Mouse (Mus musculus) hindbrain, embryonic 10.5 days (tissue): Measurements from ENCODE around the gene Tmem185b. TPM values are rescaled to one million over a fixed set of nuclear protein-coding genes. Genes with fewer than 3 reads are reported as not detected.

Experiments
- DNase-seq: peaks from one replicate; pipeline ENCODE4 v3.0.0-alpha.2; 2017; ENCODE audit warnings: low spot score
- H3K27ac ChIP-seq: fragments of 300-500 bp; sonication (generic); 2 replicates; pipeline ENCODE4 v1.5.1; 2016; ENCODE audit warnings: mild to moderate bottlenecking, moderate library complexity
- H3K27me3 ChIP-seq: fragments of 300-500 bp; sonication (generic); 2 replicates; pipeline ENCODE4 v1.6.1; 2016; ENCODE audit warnings: mild to moderate bottlenecking; ENCODE audit not compliant: poor library complexity, insufficient read depth, severe bottlenecking
- H3K36me3 ChIP-seq: fragments of 300-500 bp; sonication (generic); 2 replicates; pipeline ENCODE4 v1.6.1; 2016; ENCODE audit warnings: mild to moderate bottlenecking, moderate library complexity
- H3K4me1 ChIP-seq: fragments of 300-500 bp; sonication (generic); replicated peaks from 2 replicates; pipeline ENCODE4 v1.6.1; 2016; ENCODE audit warnings: mild to moderate bottlenecking
- H3K4me3 ChIP-seq: fragments of 300-500 bp; sonication (generic); 2 replicates; pipeline ENCODE4 v1.5.1; 2016; ENCODE audit warnings: mild to moderate bottlenecking, moderate library complexity
- H3K9me3 ChIP-seq: fragments of 300-500 bp; sonication (generic); 2 replicates; pipeline ENCODE4 v1.6.1; 2016; ENCODE audit warnings: mild to moderate bottlenecking, moderate library complexity
- WGBS: fragments of 180-500 bp; shearing (Covaris S2); methylation state at CpG from one replicate; pipeline ENCODE4 v1.1.7; 2016; 5-methylcytosine and 5-hydroxymethylcytosine counted together
- polyA plus RNA-seq: library from polyadenylated mRNA; unstranded; fragments of >200 nt; fragmentation: Nextera tagmentation; extraction: Ambion mirVana; gene quantifications from 2 replicates; pipeline ENCODE4 v1.2.1, GENCODE M21; 2016

The Tmem185b gene
- 17.9 and 20.2 TPM in 2 replicates for polyA plus RNA-seq

DNA sequence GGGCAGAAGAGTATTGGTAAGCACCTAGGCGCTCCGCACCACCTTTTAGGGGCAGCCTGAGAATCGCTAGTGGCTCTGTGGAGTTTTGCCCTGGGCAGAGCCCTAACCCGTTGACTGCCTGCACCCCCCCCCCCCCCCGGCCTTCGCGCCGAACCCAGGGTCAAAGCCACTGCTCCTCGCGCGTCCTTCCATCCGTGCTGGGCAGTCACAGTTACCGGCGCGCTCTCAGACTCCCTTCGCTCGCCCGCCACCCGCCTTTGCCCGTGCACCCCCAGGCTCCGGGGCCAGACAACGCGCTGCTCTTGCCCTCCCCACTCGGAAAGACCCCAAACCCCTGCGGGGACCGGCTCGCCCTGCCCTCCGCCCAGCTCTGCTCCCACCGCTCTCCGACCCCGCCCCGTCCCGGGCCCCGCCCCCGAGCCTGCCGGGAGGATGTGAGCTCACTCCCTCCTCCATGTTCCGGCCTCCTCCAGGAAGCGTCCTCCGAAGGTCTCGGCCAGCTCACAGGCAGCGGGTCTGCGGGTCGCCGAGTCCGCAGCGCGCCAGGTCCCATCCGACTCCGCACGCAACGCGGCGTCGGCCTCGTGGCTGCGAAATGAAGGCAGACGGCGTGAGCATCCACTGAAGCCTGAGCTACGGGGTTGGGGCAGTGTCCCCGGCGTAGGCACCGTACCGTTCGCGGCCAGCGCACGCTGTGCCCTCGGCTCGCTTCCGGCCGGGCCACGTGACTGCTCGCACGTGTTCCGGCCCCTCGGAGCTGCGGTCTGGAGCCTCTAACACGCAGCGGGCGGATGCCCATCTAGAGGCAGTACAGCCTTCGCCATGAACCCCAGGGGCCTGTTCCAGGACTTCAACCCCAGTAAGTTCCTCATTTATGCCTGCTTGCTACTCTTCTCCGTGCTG lies at the start of gene Tmem185b:
Tmem185b (plus strand) TSS at position 472 of the 903 bp plus-strand sequence.
- Histone ChIP-seq H3K9me3 (peaks cover 17% of the 10 kb centered on the region; the same call in 1 of the 2 replicates), H3K36me3 (peaks cover 44% of the 10 kb centered on the region), H3K27ac (peak within 1 kb of the TSS; percentile 95), H3K27me3 (no peaks in the 10 kb centered on the region), H3K4me1 (peaks cover 24% of the 10 kb centered on the region), H3K4me3 (peak within 1 kb of the TSS; percentile 73)
- DNase-seq: peak; percentile 95
- WGBS: 2% methylated on average over 82 of the region's 82 CpGs

DNA sequence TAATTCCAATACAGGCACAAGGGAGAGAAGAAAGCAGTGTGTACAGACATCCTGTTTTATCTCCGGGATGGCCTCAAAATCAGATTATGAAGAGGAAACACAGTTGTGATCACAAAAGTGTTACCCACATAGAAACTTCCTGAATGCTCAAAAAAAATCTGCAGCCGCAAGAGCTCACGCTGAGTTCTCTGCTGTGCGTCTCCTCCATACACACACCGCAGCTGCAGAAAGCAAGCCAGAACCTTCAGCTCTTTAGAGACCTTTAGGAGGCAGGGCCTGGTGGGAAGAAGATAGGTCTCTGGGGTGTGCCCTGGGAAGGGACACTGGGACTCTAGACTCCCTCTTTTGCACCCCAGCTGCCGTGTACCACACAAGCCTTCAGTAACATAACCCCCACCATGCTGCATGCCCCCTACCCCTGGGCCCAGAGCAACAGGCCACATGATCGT lies 49.0 kb upstream of the Tmem185b start:
- DNase-seq: no peak
- Histone ChIP-seq H3K36me3 (peaks cover 30% of the 10 kb centered on the region), H3K27ac (no peak overlapping the region), H3K9me3 (no peaks in the 10 kb centered on the region), H3K4me1 (peaks cover 12% of the 10 kb centered on the region), H3K27me3 (no peaks in the 10 kb centered on the region), H3K4me3 (no peak overlapping the region)
- 88% methylated on average over 7 of the region's 7 CpGs for WGBS

DNA sequence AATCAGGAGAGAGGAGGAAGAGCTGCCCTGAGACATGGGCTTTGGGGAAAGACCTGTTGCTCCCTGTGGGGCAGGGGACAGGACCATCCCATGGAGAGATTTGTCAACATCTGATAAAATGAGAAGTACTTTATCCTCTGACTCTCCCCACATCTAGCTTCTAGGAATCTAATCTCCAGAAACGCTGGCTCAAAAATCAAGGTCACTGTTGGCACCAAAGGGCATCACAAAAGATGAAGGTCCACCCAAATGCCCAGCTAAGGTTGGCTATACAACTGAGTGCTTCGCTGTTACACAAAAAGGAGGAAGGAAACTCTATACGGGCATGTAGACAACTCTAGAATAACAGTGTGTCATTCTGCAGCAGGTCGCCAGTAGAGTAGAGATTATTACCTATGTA lies 46.3 kb upstream of the Tmem185b start:
- no peak overlapping the region for H3K4me3 ChIP-seq
- peaks cover 9% of the 10 kb centered on the region; the same call in 1 of the 2 replicates for H3K4me1 ChIP-seq
- 87% methylated on average over 4 of the region's 4 CpGs for WGBS
- no peaks in the 10 kb centered on the region for H3K27me3 ChIP-seq
- DNase-seq: no peak
- peaks cover 26% of the 10 kb centered on the region for H3K36me3 ChIP-seq
- H3K27ac ChIP-seq: no peak overlapping the region
- H3K9me3 ChIP-seq: no peaks in the 10 kb centered on the region

DNA sequence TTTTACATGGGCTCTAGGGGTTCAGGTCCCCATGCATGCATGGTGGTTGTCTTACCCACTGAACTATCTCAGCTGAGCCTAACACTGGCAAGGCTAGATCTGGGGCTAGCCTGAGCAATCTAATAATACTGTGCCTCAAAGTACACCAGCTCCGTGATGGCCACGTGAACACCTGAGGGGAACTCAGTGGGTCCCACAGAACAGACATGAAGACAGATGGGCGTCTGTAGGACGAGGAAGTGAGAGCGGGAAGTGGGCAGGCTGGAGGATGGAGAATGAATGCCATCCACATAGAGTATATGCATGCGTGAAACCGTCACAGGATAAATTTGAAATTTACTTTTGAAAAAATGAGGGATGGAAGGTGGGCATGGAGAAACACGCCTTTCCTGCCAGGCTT lies 45.3 kb upstream of the Tmem185b start:
- no peak for DNase-seq
- no peak overlapping the region for H3K4me3 ChIP-seq
- H3K36me3 ChIP-seq: peaks cover 17% of the 10 kb centered on the region; the same call in 1 of the 2 replicates
- H3K27me3 ChIP-seq: no peaks in the 10 kb centered on the region
- H3K4me1 ChIP-seq: peaks cover 9% of the 10 kb centered on the region; the same call in 1 of the 2 replicates
- no peaks in the 10 kb centered on the region for H3K9me3 ChIP-seq
- WGBS: 93% methylated on average over 8 of the region's 8 CpGs
- no peak overlapping the region for H3K27ac ChIP-seq

DNA sequence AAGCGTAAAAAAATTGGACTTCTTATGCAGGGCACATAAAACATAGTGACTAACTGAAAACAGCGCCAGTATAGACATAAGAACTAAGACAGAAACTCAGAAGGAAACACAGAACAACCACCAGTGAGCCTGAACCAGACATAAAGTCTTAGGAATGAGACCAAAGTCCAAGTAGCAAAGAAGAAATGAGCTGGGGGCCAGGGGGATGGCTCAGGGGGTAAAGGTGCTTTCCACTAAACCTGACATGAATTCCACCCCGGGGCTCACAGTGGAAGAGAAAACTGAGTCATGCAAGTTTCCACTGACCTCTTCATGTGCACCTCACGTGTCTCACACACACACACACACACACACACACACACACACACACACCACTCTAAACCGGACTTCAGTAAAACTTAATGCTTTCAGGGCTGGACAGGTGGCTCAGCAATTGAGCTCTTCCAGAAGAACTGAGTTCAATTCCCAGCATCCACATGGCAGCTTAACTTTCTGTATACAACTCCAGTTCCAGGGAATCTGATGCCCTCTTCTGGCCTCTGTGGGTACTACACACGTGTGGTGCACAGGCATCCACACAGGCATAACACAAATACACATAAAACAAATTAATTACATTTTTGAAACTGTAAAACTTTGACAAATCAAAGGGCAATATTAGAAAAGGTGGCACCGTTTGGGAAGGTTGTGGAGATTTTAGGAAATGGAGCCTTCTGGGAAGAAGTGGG lies 44.6 kb upstream of the Tmem185b start:
- no peak for DNase-seq
- WGBS: 90% methylated on average over 7 of the region's 7 CpGs
- no peaks in the 10 kb centered on the region for H3K9me3 ChIP-seq
- H3K27ac ChIP-seq: no peak overlapping the region
- peaks cover 9% of the 10 kb centered on the region; the same call in 1 of the 2 replicates for H3K4me1 ChIP-seq
- no peaks in the 10 kb centered on the region for H3K27me3 ChIP-seq
- H3K4me3 ChIP-seq: no peak overlapping the region
- peaks cover 12% of the 10 kb centered on the region; the same call in 1 of the 2 replicates for H3K36me3 ChIP-seq

DNA sequence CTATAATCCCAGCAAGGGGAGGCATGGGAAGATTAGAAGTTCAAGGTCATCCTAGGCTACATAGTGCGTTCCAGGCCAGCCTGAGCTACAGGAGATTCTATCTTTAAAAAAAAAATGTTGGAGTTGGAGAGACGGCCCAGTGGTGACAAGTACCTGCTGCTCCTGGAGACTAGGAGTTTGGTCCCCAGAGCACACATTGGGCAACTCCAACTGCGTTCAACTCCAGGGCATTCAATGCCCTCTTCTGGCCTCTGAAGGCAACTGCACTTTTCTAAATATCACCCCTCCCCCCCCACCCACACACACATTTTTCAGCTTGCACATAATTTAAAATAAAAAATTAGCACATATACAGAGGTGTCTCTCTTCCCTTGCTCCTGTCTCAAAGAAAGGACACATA lies 43.1 kb upstream of the Tmem185b start:
- Histone ChIP-seq H3K4me1 (peaks cover 15% of the 10 kb centered on the region), H3K27me3 (no peaks in the 10 kb centered on the region), H3K36me3 (peaks cover 10% of the 10 kb centered on the region; the same call in 1 of the 2 replicates)

DNA sequence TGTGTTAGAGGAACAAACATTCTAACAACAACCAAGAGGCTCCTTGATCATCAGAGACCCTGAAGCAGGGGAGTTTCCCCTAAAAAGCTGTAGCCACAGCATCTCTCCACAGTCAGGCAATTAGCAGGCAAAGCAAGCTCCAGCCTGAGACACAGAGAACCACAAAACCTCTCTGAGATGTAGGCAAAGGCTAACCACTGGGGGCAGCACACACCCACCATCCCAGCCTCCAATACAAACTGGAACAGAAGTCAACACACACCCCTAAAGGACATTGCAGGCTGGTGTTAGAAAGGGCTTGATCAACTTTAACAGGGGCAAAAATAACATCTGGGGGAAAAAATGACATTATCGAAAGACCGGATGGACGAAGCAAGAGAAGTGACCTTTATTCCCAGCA lies 41.5 kb upstream of the Tmem185b start:
- Histone ChIP-seq H3K27me3 (no peaks in the 10 kb centered on the region), H3K27ac (no peak overlapping the region), H3K9me3 (no peaks in the 10 kb centered on the region), H3K4me3 (no peak overlapping the region), H3K36me3 (peaks cover 10% of the 10 kb centered on the region; the same call in 1 of the 2 replicates), H3K4me1 (peaks cover 19% of the 10 kb centered on the region)
- WGBS: 60% methylated on average over 3 of the region's 3 CpGs
- DNase-seq: no peak

More for the DNA sequence above, 43.1 kb upstream of the Tmem185b start:
- Histone ChIP-seq H3K9me3 (no peaks in the 10 kb centered on the region), H3K27ac (no peak overlapping the region), H3K4me3 (no peak overlapping the region)
- 59% methylated on average over 3 of the region's 3 CpGs for WGBS
- DNase-seq: no peak

DNA sequence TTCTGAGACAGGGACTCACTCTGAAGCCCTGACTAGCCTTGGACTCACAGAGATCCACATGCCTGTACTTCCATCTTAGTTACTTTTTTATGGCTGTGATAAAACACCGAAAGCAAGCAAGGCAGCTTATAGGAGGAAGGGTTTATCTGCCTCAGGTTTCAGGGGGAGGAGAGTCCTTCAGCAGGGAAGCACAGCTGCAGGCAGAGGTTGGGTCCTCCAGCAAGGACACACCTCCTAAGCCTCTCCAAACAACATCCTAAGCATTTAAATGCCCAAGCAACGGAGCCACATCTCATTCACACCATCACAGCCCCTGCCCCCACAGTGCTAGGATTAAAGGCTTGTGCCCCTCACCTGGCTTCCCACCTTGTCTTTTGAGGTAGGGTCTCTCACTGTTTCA lies 40.1 kb upstream of the Tmem185b start:
- no peak for DNase-seq
- H3K27ac ChIP-seq: no peak overlapping the region
- no peaks in the 10 kb centered on the region for H3K9me3 ChIP-seq
- no peaks in the 10 kb centered on the region for H3K27me3 ChIP-seq
- H3K36me3 ChIP-seq: peaks cover 10% of the 10 kb centered on the region; the same call in 1 of the 2 replicates
- H3K4me3 ChIP-seq: no peak overlapping the region
- 9% methylated on average over 2 of the region's 2 CpGs for WGBS
- peaks cover 19% of the 10 kb centered on the region for H3K4me1 ChIP-seq

DNA sequence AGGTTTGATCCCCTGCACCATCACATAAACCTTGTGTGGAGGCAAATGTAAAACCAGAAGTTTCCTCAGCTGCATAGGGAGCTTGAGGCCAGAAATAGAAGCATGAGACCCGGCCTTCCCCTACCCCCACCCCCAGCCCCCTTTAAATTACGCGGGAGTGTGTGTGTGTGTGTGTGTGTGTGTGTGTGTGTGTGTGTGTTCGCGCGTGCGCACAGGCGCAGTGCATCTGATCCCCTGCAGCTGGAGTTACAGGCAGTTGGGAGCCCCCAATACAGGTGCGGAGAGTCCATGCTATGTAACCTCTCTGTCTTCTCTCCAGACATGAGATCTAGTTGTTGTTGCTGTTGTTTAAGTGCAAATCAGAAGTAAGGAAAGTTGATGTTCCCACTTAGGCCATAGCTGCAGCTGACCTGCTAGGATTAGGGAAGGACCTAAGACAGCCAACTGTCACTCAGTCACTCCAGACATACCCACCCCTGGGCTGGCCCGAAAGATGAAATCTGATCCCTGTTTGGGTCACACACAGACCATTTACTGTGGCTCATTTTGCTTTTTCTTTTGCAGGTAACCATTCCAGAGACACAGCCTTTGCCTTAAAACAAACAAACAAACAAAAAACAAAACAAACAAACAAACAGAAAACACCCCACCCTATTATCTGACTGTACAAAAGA lies 37.9 kb upstream of the Tmem185b start:
- no peaks in the 10 kb centered on the region for H3K9me3 ChIP-seq
- no peak overlapping the region for H3K4me3 ChIP-seq
- no peaks in the 10 kb centered on the region for H3K27me3 ChIP-seq
- H3K4me1 ChIP-seq: peaks cover 25% of the 10 kb centered on the region
- no peak overlapping the region for H3K27ac ChIP-seq
- DNase-seq: no peak
- 57% methylated on average over 10 of the region's 10 CpGs for WGBS
- H3K36me3 ChIP-seq: no peaks in the 10 kb centered on the region

DNA sequence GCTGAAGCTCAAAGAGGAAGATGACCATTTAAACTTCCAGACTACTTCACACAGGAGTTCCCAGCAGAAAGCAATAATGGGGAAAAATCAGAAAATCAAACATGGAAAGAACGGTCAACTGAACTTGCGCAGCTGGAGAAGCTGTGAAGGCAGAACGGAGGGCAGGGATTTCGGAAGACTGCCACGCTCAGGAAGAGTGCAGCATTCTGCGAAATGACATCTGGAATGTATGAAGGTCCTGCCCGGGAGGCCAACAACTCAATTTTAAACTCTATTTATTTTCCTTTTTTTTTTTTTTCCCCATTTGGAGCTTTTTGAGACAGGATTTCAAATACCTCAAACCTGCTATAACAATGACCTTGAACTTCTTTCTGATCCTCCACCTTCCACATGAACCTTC lies 35.2 kb upstream of the Tmem185b start:
- DNase-seq: no peak
- Histone ChIP-seq H3K27me3 (no peaks in the 10 kb centered on the region), H3K36me3 (no peaks in the 10 kb centered on the region), H3K4me1 (peaks cover 15% of the 10 kb centered on the region), H3K27ac (no peak overlapping the region), H3K9me3 (no peaks in the 10 kb centered on the region), H3K4me3 (no peak overlapping the region)
- 81% methylated on average over 7 of the region's 7 CpGs for WGBS

DNA sequence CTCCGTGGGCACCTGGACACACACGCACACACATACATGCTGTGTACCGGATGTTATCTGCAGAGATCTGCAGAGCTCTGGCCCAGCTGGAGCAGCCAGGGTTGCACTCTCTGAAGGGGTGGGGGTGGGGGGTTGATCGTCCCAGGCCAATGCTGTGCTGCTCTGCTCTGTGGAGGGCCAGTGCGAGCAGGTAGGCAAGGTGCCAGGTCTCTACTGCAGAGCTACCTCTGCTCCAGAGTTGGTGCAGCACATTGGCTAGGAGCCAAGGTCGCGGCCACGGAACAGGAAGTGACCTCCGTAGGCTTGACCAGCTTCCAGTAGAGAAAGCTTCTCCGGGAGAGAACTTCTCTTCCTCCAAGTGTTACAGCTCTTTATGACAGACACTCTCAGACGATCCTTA lies 33.9 kb upstream of the Tmem185b start:
- 61% methylated on average over 11 of the region's 11 CpGs for WGBS
- no peak for DNase-seq
- Histone ChIP-seq H3K27ac (no peak overlapping the region), H3K36me3 (no peaks in the 10 kb centered on the region), H3K4me1 (peaks cover 15% of the 10 kb centered on the region), H3K27me3 (no peaks in the 10 kb centered on the region), H3K9me3 (no peaks in the 10 kb centered on the region), H3K4me3 (no peak overlapping the region)

DNA sequence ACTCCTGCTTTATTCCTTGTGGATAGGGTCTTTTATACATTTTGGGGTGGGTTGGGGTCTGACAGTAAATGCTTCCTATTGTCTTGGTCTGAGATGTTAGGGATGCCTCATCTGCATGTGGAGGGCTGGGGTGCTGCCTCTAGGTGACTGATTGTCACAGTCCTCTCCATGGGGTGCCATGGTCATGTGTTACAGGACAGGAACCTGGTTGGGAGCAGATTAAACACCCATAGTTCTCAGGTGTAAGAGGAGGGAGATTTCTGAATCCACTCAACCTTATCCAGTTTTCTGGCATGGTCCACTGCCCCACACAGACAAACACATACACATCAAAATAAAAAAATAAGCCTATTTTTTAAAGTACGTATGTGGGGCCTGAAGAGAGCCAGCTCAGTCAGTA lies 33.5 kb upstream of the Tmem185b start:
- WGBS: 94% methylated on average over 1 of the region's 1 CpGs
- Histone ChIP-seq H3K27me3 (no peaks in the 10 kb centered on the region), H3K9me3 (no peaks in the 10 kb centered on the region), H3K36me3 (no peaks in the 10 kb centered on the region), H3K27ac (no peak overlapping the region), H3K4me3 (no peak overlapping the region), H3K4me1 (peaks cover 13% of the 10 kb centered on the region)
- DNase-seq: no peak
